Mouse (Mus musculus): ENCODE data around the gene Plxnc1. TPM values are rescaled to one million over a fixed set of nuclear protein-coding genes. Genes with fewer than 3 reads are reported as not detected.

Gene Plxnc1
- total and polyA plus RNA-seq, 3 experiments, result 27.6 to 34.4 (median 33.0) TPM

GRCm38 (mm10) chr10:94871506-94871905 lies 73.1 kb downstream of the Plxnc1 start:
- Histone ChIP-seq H3K27ac (ENCODE audit: insufficient read depth, low read depth) (no peak overlapping the region), H3K4me1 (ENCODE audit: control insufficient read depth in 1 of 2, insufficient read depth in 2 of 2) (peaks cover 4 to 9% of the 10 kb centered on the region in 2 experiments; a peak in 1 of 4 replicates), H3K27me3 (replicated peaks) (no peaks in the 10 kb centered on the region), H3K9me3 (replicated peaks; ENCODE audit: low read length) (no peaks in the 10 kb centered on the region), H3K4me3 (replicated peaks in 1 of 3; ENCODE audit: low read depth in 2 of 3, low read length in 2 of 3, poor library complexity in 1 of 3) (no peak overlapping the region), H3K36me3 (replicated peaks in 1 of 2; ENCODE audit: control insufficient read depth in 1 of 2, insufficient read depth in 1 of 2, low read length in 1 of 2) (peaks cover 44 to 60% of the 10 kb centered on the region in 2 experiments), H3K4me2 (ENCODE audit: insufficient read depth, low read depth, poor library complexity, severe bottlenecking) (no peak overlapping the region), H3K9ac (ENCODE audit: insufficient read depth, low read depth) (no peak overlapping the region), H3K79me2 (replicated peaks; ENCODE audit: control insufficient read depth, extremely low read depth, insufficient read depth, poor library complexity, severe bottlenecking) (no peaks in the 10 kb centered on the region)
- dilution Hi-C loops (cut with MboI; ENCODE audit: extremely low pct_ligation_motif_present, extremely low pct_unique_long_range_greater_than_20kb, low sequenced_read_pairs), result no loop called here
- TF ChIP-seq BHLHE40 (IDR thresholded peaks at IDR 0.05; ENCODE audit: low read depth, low read length) (no peak), GABPA (IDR thresholded peaks at IDR 0.05; ENCODE audit: insufficient replicate concordance, low read depth, low read length) (no peak), TBP (conservative IDR thresholded peaks at IDR 0.05; ENCODE audit: low read depth, low read length) (no peak), JUN (IDR thresholded peaks at IDR 0.05; ENCODE audit: insufficient read depth, low read depth, low read length) (no peak), IRF4 (IDR thresholded peaks at IDR 0.05; ENCODE audit: low read depth, low read length) (no peak), ZNF384 (IDR thresholded peaks at IDR 0.05; ENCODE audit: low read depth, low read length) (no peak), USF2 (conservative IDR thresholded peaks at IDR 0.05; ENCODE audit: low read depth, low read length) (no peak), POLR2A (IDR thresholded peaks at IDR 0.05; ENCODE audit: low read depth, low read length) (no peak)
- in situ Hi-C loops (cut with MboI; ENCODE audit: low pct_ligation_motif_present, low pct_unique_long_range_greater_than_20kb, low sequenced_read_pairs), result no loop called here
- DNase-seq (ENCODE audit: extremely low read depth), result no peak

GRCm38 (mm10) chr10:94871102-94871501 lies 73.5 kb downstream of the Plxnc1 start:
- peaks cover 48 to 61% of the 10 kb centered on the region in 2 experiments for H3K36me3 ChIP-seq (replicated peaks in 1 of 2; ENCODE audit: control insufficient read depth in 1 of 2, insufficient read depth in 1 of 2, low read length in 1 of 2)
- TF ChIP-seq MXI1 (IDR thresholded peaks at IDR 0.05; ENCODE audit: low read depth, low read length) (no peak), ZMIZ1 (IDR thresholded peaks at IDR 0.05; ENCODE audit: low read depth, low read length) (no peak), POLR2AphosphoS2 (IDR thresholded peaks at IDR 0.05; ENCODE audit: low read depth, low read length) (no peak), ETS1 (conservative IDR thresholded peaks at IDR 0.05; ENCODE audit: low read depth, low read length) (no peak), CHD1 (IDR thresholded peaks at IDR 0.05; ENCODE audit: low read depth, low read length) (no peak), CTCF (conservative IDR thresholded peaks at IDR 0.05 in 1 of 2, IDR thresholded peaks at IDR 0.05 in 1 of 2; ENCODE audit: low read depth in 2 of 2, low read length in 2 of 2) (no peak), BHLHE40 (IDR thresholded peaks at IDR 0.05; ENCODE audit: low read depth, low read length) (no peak), MAX (IDR thresholded peaks at IDR 0.05; ENCODE audit: low read length) (no peak), SMC3 (IDR thresholded peaks at IDR 0.05; ENCODE audit: low read depth, low read length) (no peak), ZNF384 (IDR thresholded peaks at IDR 0.05; ENCODE audit: low read depth, low read length) (no peak), MEF2A (IDR thresholded peaks at IDR 0.05; ENCODE audit: borderline replicate concordance, low read depth, low read length) (no peak), TCF12 (IDR thresholded peaks at IDR 0.05; ENCODE audit: low read depth, low read length) (no peak), ZKSCAN1 (IDR thresholded peaks at IDR 0.05; ENCODE audit: borderline replicate concordance, low read depth, low read length) (no peak), RCOR1 (conservative IDR thresholded peaks at IDR 0.05; ENCODE audit: low read depth, low read length) (no peak), USF2 (conservative IDR thresholded peaks at IDR 0.05; ENCODE audit: low read depth, low read length) (no peak)
- H3K27ac ChIP-seq (ENCODE audit: insufficient read depth, low read depth), result no peak overlapping the region
- H3K4me2 ChIP-seq (ENCODE audit: insufficient read depth, low read depth, poor library complexity, severe bottlenecking), result no peak overlapping the region
- H3K4me1 ChIP-seq (ENCODE audit: control insufficient read depth in 1 of 2, insufficient read depth in 2 of 2), result peaks cover 7 to 13% of the 10 kb centered on the region in 2 experiments; a peak in 2 of 4 replicates
- H3K4me3 ChIP-seq (replicated peaks in 1 of 3; ENCODE audit: low read depth in 2 of 3, low read length in 2 of 3, poor library complexity in 1 of 3), result no peak overlapping the region
- H3K79me2 ChIP-seq (replicated peaks; ENCODE audit: control insufficient read depth, extremely low read depth, insufficient read depth, poor library complexity, severe bottlenecking), result no peaks in the 10 kb centered on the region
- dilution Hi-C loops (cut with MboI; ENCODE audit: extremely low pct_ligation_motif_present, extremely low pct_unique_long_range_greater_than_20kb, low sequenced_read_pairs), result no loop called here
- in situ Hi-C loops (cut with MboI; ENCODE audit: low pct_ligation_motif_present, low pct_unique_long_range_greater_than_20kb, low sequenced_read_pairs), result no loop called here
- H3K27me3 ChIP-seq (replicated peaks), result no peaks in the 10 kb centered on the region
- no peaks in the 10 kb centered on the region for H3K9me3 ChIP-seq (replicated peaks; ENCODE audit: low read length)
- DNase-seq (ENCODE audit: extremely low read depth), result no peak
- H3K9ac ChIP-seq (ENCODE audit: insufficient read depth, low read depth), result no peak overlapping the region

Data from CH12.LX (cell line).